Mouse (Mus musculus): Measurements from ENCODE around the gene Xylb. TPM values are rescaled to one million over a fixed set of nuclear protein-coding genes. Genes with fewer than 3 reads are reported as not detected.

Gene Xylb
- polyA plus RNA-seq, 1 experiment = 0.09 TPM

DNA sequence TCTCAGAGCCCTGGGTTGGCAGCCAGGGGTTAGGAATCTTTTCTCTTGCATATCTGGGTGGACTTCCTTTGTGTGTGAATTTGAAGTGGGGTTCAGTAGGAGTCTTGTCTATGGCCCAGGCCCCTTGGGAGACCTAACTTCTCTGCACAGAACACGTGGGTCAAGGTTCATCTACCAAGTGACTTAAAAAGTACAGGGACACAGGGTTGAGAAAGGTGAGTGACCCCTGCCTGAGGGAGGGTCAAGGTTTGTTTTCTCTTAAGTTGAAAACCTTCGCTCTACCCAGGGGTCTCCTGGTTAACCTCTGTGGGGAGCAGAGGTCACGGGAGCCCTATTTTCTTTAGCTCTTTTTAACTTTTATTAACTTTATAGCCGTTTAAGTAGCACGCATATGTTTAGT lies 52.7 kb downstream of the Xylb start:
- peaks cover 34% of the 10 kb centered on the region for H3K9me3 ChIP-seq
- TF ChIP-seq FLI1 (IDR thresholded peaks at IDR 0.05; ENCODE audit: low read length) (no peak), GATA1 (IDR thresholded peaks at IDR 0.05; ENCODE audit: borderline replicate concordance, low read length) (no peak)

GRCm38 (mm10) chr9:119418025-119418424 lies 60.8 kb downstream of the Xylb start:
- TF ChIP-seq GATA1 (IDR thresholded peaks at IDR 0.05; ENCODE audit: borderline replicate concordance, low read length) (no peak), FLI1 (IDR thresholded peaks at IDR 0.05; ENCODE audit: low read length) (no peak)
- H3K9me3 ChIP-seq = peaks cover 11% of the 10 kb centered on the region
- H3K4me3 ChIP-seq (replicated peaks) = no peak overlapping the region
- H3K4me1 ChIP-seq = peaks cover 4% of the 10 kb centered on the region
- H3K36me3 ChIP-seq (replicated peaks; ENCODE audit: low read length) = no peaks in the 10 kb centered on the region
- peaks cover 23% of the 10 kb centered on the region for H3K27me3 ChIP-seq (replicated peaks)

More for the DNA sequence above, 52.7 kb downstream of the Xylb start:
- H3K4me3 ChIP-seq (replicated peaks) = no peak overlapping the region
- peaks cover 9% of the 10 kb centered on the region; the same call in 1 of the 2 replicates for H3K4me1 ChIP-seq
- no peaks in the 10 kb centered on the region for H3K36me3 ChIP-seq (replicated peaks; ENCODE audit: low read length)
- peaks cover 44% of the 10 kb centered on the region for H3K27me3 ChIP-seq (replicated peaks)

GRCm38 (mm10) chr9:119419852-119420438 lies 62.8 kb downstream of the Xylb start:
- Histone ChIP-seq H3K27me3 (replicated peaks) (peaks cover 20% of the 10 kb centered on the region), H3K4me1 (peaks cover 14% of the 10 kb centered on the region), H3K4me3 (replicated peaks) (no peak overlapping the region), H3K36me3 (replicated peaks; ENCODE audit: low read length) (no peaks in the 10 kb centered on the region), H3K9me3 (no peaks in the 10 kb centered on the region)
- TF ChIP-seq FLI1 (IDR thresholded peaks at IDR 0.05; ENCODE audit: low read length) (no peak), GATA1 (IDR thresholded peaks at IDR 0.05; ENCODE audit: borderline replicate concordance, low read length) (no peak)

GRCm38 (mm10) chr9:119425217-119425975 lies 68.2 kb downstream of the Xylb start:
- H3K4me3 ChIP-seq (replicated peaks) = peak overlapping the region; percentile 60
- no peaks in the 10 kb centered on the region for H3K9me3 ChIP-seq
- peaks cover 3% of the 10 kb centered on the region for H3K36me3 ChIP-seq (replicated peaks; ENCODE audit: low read length)
- TF ChIP-seq FLI1 (IDR thresholded peaks at IDR 0.05; ENCODE audit: low read length) = no peak
- TF ChIP-seq GATA1 (IDR thresholded peaks at IDR 0.05; ENCODE audit: borderline replicate concordance, low read length) = no peak
- H3K27me3 ChIP-seq (replicated peaks) = peaks cover 18% of the 10 kb centered on the region
- peaks cover 39% of the 10 kb centered on the region for H3K4me1 ChIP-seq

DNA sequence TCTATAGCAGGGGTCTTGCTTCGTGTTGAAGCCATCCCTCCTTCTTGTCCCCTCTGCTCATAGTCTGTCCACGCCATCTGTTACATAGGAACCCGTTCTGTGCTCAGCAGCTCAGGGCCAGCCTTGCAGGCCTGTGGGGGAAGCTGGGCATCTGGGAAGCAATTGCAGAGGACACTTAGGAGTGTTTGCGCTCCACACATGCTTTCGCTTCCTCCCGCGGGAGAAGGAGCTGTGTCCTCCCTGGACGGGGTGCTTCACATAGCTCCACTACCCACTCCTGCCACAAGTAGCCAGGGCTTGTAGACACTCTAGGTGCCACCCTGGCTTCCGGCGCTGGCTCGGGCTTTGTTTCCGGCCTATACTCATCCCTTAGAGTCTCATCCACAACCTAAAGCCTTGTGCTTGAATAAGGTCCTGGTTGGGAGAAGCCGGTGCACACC lies 68.8 kb downstream of the Xylb start:
- Histone ChIP-seq H3K9me3 (no peaks in the 10 kb centered on the region), H3K4me3 (replicated peaks) (no peak overlapping the region), H3K4me1 (peaks cover 35% of the 10 kb centered on the region), H3K27me3 (replicated peaks) (peaks cover 15% of the 10 kb centered on the region), H3K36me3 (replicated peaks; ENCODE audit: low read length) (peaks cover 3% of the 10 kb centered on the region)
- TF ChIP-seq GATA1 (IDR thresholded peaks at IDR 0.05; ENCODE audit: borderline replicate concordance, low read length) (no peak), FLI1 (IDR thresholded peaks at IDR 0.05; ENCODE audit: low read length) (no peak)

- no peaks in the 10 kb centered on the region for H3K9me3 ChIP-seq
- TF ChIP-seq GATA1 (IDR thresholded peaks at IDR 0.05; ENCODE audit: borderline replicate concordance, low read length) (no peak), FLI1 (IDR thresholded peaks at IDR 0.05; ENCODE audit: low read length) (no peak)
- peaks cover 3% of the 10 kb centered on the region for H3K36me3 ChIP-seq (replicated peaks; ENCODE audit: low read length)
- peaks cover 15% of the 10 kb centered on the region for H3K27me3 ChIP-seq (replicated peaks)
- H3K4me1 ChIP-seq = peaks cover 35% of the 10 kb centered on the region
- no peak overlapping the region for H3K4me3 ChIP-seq (replicated peaks)
These were observed 69.3 kb downstream of the Xylb start for GRCm38 (mm10) chr9:119426483-119426882.

DNA sequence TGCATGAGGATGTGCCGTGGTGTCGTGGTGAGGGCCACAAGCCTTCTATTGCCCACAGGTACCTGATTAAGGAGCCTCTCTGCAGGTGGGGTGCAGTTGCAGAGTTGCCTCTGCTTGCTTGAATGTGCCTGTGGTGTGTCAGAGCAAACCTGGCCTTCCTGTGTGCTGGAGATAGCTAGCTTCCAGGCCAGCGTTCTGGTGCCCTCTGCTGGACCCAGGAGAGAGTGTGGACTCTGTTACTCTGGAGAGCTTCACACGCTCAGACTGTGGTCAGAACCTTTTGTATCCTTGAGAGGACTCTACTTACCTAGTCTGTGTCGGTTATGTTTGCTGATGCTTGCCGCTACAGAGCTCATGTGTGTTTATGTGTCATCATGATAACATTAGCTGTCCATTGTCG lies 73.1 kb downstream of the Xylb start:
- H3K4me1 ChIP-seq = peaks cover 26% of the 10 kb centered on the region
- H3K4me3 ChIP-seq (replicated peaks) = peak overlapping the region; percentile 19
- H3K36me3 ChIP-seq (replicated peaks; ENCODE audit: low read length) = peaks cover 23% of the 10 kb centered on the region
- no peaks in the 10 kb centered on the region for H3K9me3 ChIP-seq
- TF ChIP-seq FLI1 (IDR thresholded peaks at IDR 0.05; ENCODE audit: low read length) (no peak), GATA1 (IDR thresholded peaks at IDR 0.05; ENCODE audit: borderline replicate concordance, low read length) (no peak)
- peaks cover 6% of the 10 kb centered on the region for H3K27me3 ChIP-seq (replicated peaks)

- Histone ChIP-seq H3K27me3 (replicated peaks) (peaks cover 4% of the 10 kb centered on the region), H3K4me3 (replicated peaks) (no peak overlapping the region), H3K4me1 (peaks cover 39% of the 10 kb centered on the region), H3K36me3 (replicated peaks; ENCODE audit: low read length) (peaks cover 20% of the 10 kb centered on the region), H3K9me3 (no peaks in the 10 kb centered on the region)
- TF ChIP-seq GATA1 (IDR thresholded peaks at IDR 0.05; ENCODE audit: borderline replicate concordance, low read length) (no peak), FLI1 (IDR thresholded peaks at IDR 0.05; ENCODE audit: low read length) (no peak)
These were observed 78.7 kb downstream of the Xylb start for GRCm38 (mm10) chr9:119435855-119436254.

DNA sequence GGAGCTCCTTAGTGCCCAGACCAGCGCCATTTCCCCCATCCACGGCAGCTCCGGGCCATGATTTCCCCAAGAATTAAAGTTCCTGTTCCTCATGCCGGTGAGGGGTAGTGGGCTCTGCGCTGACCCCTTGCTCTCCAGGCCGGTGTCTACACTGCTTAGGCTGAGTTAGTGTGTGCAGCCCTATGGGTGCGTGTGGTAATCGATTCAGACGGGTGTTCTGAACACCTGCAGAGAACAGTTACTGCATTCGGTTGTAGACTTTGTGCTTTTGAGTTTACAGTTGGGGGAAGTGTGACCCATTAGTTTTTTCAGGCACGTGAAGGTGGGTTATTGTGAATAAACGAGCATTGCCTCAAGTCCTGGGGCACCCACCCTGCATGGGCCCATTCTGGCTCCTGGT lies 80.9 kb downstream of the Xylb start:
- H3K9me3 ChIP-seq = no peaks in the 10 kb centered on the region
- H3K4me3 ChIP-seq (replicated peaks) = no peak overlapping the region
- peaks cover 39% of the 10 kb centered on the region for H3K4me1 ChIP-seq
- H3K36me3 ChIP-seq (replicated peaks; ENCODE audit: low read length) = peaks cover 10% of the 10 kb centered on the region
- TF ChIP-seq FLI1 (IDR thresholded peaks at IDR 0.05; ENCODE audit: low read length) = no peak
- no peak for TF ChIP-seq GATA1 (IDR thresholded peaks at IDR 0.05; ENCODE audit: borderline replicate concordance, low read length)
- peaks cover 3% of the 10 kb centered on the region for H3K27me3 ChIP-seq (replicated peaks)

GRCm38 (mm10) chr9:119438498-119439000 lies 81.4 kb downstream of the Xylb start:
- Histone ChIP-seq H3K4me1 (peaks cover 39% of the 10 kb centered on the region), H3K4me3 (replicated peaks) (no peak overlapping the region), H3K9me3 (no peaks in the 10 kb centered on the region), H3K36me3 (replicated peaks; ENCODE audit: low read length) (peaks cover 8% of the 10 kb centered on the region), H3K27me3 (replicated peaks) (peaks cover 3% of the 10 kb centered on the region)
- TF ChIP-seq GATA1 (IDR thresholded peaks at IDR 0.05; ENCODE audit: borderline replicate concordance, low read length) (no peak), FLI1 (IDR thresholded peaks at IDR 0.05; ENCODE audit: low read length) (no peak)

Other genes with a start within 250 kb of the Xylb start
- gene Acaa1b, start 200.3 kb upstream of the Xylb start, polyA plus RNA-seq (2012; ENCODE audit: insufficient read depth, low replicate concordance) = 1.5 TPM in 1 of 2 replicates, not detected in the other
- gene Gm47289, start 198.2 kb upstream of the Xylb start, polyA plus RNA-seq (2012; ENCODE audit: insufficient read depth, low replicate concordance) = not detected in 2 replicates
- gene Slc22a13, start 148.3 kb upstream of the Xylb start, polyA plus RNA-seq (2012; ENCODE audit: insufficient read depth, low replicate concordance) = not detected in 2 replicates
- gene Oxsr1, start 35.0 kb upstream of the Xylb start, polyA plus RNA-seq (2012; ENCODE audit: insufficient read depth, low replicate concordance) = 5.3 and 8.2 TPM in 2 replicates
- gene Acaa1a, start 17.7 kb upstream of the Xylb start, polyA plus RNA-seq (2012; ENCODE audit: insufficient read depth, low replicate concordance) = 77.2 and 206 TPM in 2 replicates
- 17.6 and 38.2 TPM in 2 replicates for gene Myd88, start 16.0 kb upstream of the Xylb start, polyA plus RNA-seq (2012; ENCODE audit: insufficient read depth, low replicate concordance)
- not detected in 2 replicates for gene Slc22a14, start 8.2 kb downstream of the Xylb start, polyA plus RNA-seq (2012; ENCODE audit: insufficient read depth, low replicate concordance)
- gene Acvr2b, start 44.7 kb downstream of the Xylb start, polyA plus RNA-seq (2012; ENCODE audit: insufficient read depth, low replicate concordance) = 0.81 and 0.87 TPM in 2 replicates
- gene Exog, start 87.6 kb downstream of the Xylb start, polyA plus RNA-seq (2012; ENCODE audit: insufficient read depth, low replicate concordance) = 0.72 TPM in 1 of 2 replicates, not detected in the other
- gene Scn5a, start 221.6 kb downstream of the Xylb start, polyA plus RNA-seq (2012; ENCODE audit: insufficient read depth, low replicate concordance) = 0.04 TPM in 1 of 2 replicates, not detected in the other